Mouse (Mus musculus) cerebellum, postnatal 10 days (tissue): ENCODE measurements around the gene Mafb.
A peak's percentile ranks its signal among the peaks of the same experiment; 100 is the strongest.

Source experiments
- DNase-seq, 2 experiments: peaks; one replicate each; pipeline ENCODE4 v3.0.0; 2021; ENCODE audit warnings: mixed read lengths in 2 of 2

Gene Mafb

DNA sequence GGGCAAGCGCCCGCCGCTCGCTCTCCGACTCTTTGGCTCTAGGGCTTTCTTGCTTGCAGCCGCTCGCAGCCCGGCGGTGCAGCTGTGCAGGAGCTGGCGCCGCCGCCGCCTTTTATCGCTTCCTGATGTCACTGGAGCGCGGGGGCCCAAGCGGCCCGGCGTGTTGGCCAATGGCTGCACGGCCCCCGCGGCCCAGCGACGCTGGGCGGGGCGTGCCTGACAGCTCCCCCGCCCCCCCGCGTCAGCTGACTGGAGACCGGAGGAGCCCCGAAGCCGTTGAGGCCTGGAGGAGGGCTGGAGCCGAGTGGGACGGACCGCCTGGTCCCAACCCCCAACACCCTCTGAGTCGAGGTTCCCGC lies at the start of gene Mafb:
Gene Mafb (minus strand): TSS at position 86 of the 359 bp plus-strand sequence.
- peak; percentile 83 to 92 for DNase-seq

DNA sequence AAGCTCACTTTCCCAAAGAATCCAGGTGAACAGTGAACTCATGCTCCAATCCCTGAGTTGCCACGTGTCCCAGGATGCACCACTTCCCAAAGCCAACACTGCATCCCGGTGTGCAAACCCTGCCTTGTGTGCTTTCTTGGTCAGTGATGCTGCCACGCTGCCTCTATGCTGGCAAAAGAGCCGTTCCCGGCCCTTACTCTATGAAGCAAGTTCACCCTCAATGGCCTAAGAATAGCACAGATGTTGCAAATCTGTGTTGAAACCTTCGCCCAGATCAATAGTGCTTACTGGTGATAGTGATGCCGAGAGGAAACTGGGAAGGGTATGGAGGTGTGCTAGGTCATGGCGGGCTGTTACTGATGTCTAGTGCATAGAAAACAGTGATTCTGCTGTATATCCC lies 48.3 kb upstream of the Mafb start:
- DNase-seq, result no peak

DNA sequence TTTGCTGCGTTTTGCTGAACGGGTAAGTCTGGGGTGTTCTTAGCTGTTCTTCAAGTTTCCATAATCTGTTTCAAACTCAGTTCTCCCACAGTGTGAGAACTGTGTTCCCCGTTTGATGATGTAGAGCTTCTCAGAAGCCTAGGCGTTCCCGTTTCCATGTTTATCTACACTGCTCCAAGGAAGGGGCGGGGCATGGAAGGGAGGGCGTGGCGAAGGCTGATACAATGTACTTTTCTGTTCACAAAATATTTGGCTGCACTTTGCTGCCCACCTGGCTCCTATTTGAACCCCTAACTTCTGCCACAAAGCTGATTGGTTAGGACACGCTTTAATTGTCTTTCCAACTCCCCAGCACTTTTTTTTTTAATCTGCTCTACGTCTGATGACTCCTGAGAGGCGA lies 47.9 kb upstream of the Mafb start:
- DNase-seq, result no peak

DNA sequence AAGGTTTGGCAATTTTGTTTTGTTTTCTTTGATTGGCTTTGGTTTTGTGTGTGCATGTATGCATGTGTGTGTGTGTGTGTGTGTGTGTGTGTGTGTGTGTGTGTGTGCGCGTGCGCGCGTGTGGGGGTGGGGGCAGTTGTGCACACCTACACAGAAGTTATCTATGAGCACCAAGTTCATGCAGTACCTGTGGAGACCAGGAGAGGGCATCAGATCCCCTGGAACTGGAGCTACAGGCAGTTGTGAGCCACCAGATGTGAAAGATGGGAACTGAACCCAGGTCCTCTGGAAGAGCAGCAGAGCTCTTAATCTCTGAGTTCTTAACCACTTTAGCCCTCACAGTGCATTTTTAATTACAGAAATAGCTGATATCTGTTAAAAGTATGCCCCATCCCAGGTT lies 47.1 kb upstream of the Mafb start:
- peak; percentile 34 to 37 for DNase-seq

DNA sequence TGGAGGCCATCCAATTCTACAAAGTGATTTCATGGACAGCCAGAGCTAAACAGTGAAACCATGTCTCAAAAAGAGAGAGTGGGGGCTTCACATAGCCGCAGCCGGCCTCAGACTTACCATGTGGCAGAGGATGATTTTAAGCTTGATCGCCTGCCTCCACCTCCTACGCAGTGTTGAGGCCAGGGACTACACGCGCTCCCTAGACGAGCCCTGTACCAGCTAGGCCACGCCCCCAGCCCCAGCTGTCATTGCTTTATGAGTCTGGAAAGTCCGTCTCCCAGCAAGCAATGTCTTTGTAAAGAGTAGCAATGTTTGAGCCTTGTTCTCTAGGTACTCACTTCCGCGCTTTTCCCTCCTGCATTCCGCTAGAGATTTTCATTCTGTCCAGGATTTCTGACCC lies 46.2 kb upstream of the Mafb start:
- DNase-seq, result peak; percentile 41 to 63

DNA sequence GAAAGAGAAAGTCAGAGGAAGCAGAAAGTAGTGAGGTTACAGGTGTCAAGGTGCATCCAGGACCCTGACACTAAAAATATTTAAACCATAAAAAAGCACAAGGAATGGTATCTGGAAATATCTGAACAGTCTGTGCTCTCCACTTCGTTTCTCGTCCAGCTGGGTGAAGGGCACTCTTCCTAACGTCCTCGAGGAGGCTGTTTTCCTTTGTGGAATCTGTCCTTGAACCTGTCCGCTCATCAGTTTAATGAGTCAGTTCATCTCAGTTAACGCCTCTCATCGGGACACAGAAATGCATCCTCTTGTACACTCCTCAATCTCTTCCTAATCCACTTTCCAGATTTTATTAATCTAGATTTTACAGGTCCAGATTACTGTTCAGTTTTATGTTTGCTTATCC lies 44.6 kb upstream of the Mafb start:
- no peak for DNase-seq

DNA sequence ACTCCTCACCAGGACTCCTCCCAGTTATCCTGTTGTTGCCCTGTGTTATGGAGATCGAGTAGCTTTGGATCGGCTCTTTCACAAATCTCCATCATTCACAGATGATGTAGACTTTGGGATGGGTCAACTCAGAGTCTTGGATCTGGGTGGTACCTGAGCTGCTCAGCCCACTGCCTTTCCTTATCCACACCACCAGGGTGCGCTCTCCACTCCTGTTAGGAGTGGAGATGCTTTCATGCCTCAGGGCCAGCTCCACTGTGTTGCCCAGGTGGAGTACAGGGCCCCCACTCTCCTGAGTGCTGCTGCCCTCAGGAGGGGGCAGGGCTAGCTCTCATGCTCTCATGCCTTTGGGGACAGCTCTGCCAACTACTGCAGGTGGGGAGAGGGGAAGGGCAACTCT lies 40.9 kb upstream of the Mafb start:
- no peak for DNase-seq

DNA sequence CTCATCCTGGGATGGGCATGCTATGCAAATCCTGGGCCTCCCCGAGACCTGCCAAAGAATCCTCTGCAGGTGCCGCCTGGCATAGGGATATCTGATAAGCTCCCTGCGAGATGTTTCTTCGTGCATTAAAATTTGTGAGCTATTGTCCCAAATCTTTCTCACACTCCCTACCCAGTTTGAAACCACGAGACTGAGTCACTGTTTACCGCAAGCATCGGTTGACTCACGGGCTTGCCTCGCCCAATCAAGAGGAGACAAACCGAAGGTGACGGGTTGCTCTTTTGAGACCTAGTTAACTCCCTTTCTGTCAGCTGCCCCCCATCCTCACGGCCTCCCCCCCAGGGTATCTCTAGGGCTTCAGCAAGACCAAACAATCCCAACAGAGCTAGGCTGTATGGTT lies 30.9 kb upstream of the Mafb start:
- DNase-seq, result no peak

DNA sequence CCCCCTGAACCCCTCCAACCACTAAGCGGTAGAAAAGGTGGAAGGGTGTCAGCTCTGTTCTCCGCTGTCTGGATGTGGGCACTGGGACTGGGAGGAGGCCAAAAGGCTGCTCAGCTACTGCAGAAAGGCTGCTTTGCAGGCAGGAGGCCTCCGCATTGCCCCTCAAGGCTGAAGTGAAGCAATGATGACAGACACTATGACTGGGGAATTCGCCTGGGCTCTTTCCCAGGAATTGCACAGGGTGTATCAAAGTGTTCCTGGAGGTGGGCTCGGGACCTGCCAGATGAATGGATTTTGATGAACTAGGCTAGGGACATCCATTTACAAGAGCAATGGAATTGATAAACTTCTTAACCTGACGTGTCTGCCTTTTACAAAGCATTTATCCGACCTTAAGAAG lies 27.9 kb upstream of the Mafb start:
- peak in 1 of 2 experiments; percentile 21 for DNase-seq

DNA sequence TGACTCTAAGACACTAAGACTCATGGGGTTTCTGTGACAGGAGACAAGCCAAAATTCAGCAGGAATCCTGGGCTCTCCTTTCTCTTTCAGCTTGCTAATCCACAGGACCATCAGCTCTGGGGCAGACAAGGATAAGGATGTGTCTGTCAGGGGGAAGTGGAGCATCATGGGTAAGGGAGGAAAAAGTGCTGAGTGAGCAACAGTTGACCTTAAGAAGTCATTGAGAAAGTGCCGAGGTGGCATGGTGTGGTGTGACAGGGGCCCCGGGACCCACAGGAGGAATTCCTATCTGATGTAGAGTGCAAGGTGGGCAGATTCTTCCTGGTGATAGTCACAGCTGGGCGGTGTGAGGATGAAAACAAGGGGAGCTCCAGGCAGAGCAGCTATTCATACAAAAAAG lies 25.8 kb upstream of the Mafb start:
- no peak for DNase-seq

DNA sequence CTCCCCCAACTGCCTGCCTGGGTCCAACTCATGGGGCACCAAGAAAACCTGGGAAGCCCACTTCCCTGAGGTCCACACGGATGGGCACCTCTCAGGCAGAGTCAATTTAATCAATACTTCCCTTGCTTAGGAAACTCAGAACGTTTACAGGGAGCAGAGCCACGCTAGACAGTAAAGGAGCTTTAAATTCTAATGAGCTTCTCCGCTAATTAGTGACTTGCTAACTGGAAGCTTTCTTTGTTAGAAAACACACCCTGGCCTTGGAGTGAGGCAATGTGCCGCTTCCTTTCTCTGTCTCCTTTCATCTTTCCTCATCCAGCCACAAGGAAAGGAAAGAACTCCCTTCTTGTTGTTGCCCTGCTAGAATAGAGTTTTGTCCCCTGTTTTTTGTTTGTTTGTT lies 21.7 kb upstream of the Mafb start:
- no peak for DNase-seq

DNA sequence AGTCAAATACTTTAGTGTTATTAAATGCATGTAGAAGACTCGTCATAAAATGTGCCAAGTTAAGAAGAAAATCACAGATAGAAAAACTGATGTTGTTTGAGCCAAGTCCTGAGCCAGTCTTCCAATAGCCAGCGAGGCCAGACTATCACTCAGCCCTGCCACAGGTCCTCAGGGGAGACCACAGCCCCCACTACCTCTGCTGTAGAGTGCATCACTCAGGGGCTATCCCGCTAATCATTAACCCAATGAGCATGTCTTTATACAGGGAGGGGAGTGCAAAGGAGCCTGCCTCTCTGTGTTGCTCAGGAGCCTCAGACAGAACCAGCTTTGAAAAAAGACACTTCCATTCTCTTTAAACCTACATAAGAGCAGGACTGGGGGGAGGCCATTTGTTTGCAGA lies 16.6 kb upstream of the Mafb start:
- DNase-seq, result no peak

DNA sequence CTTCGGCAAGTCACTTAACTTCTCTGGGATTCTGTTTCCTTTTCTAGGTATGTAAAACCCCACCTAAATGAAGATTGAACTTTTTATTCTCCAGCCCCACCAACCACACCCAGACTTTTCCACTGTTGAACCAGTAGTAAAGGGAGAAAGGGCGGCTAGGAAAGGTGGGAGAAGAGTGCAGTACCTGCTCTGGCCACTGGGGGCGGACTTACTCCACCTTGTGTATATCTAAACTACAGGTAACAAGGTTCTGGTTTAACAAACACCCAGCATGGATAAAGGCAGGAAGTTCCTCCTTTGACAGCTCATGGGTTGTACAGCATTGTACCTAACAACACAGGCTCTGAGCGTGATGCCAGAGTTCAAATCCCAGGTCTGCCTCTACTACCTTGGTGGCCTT lies 11.4 kb upstream of the Mafb start:
- DNase-seq, result peak; percentile 78 to 85

DNA sequence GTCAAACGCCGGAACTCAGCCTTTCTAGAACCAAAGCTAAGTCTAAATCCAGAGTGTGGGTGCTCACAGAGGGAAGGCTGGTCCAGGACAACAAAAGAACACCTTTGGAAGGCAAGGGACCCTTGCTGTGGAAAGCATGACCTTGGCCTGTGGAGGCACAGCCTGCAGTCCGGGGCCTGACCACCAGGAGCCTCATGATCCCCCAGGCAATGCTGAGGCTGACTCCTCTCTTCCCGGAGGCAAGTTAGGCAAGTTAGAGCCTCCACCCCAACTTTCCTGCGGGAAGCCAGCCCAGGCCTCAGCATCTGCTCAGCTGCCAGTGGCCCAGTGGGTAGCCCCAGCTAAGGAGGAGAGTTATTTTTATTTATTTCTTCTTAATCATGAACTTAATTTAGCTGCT lies 9.4 kb upstream of the Mafb start:
- DNase-seq, result no peak

DNA sequence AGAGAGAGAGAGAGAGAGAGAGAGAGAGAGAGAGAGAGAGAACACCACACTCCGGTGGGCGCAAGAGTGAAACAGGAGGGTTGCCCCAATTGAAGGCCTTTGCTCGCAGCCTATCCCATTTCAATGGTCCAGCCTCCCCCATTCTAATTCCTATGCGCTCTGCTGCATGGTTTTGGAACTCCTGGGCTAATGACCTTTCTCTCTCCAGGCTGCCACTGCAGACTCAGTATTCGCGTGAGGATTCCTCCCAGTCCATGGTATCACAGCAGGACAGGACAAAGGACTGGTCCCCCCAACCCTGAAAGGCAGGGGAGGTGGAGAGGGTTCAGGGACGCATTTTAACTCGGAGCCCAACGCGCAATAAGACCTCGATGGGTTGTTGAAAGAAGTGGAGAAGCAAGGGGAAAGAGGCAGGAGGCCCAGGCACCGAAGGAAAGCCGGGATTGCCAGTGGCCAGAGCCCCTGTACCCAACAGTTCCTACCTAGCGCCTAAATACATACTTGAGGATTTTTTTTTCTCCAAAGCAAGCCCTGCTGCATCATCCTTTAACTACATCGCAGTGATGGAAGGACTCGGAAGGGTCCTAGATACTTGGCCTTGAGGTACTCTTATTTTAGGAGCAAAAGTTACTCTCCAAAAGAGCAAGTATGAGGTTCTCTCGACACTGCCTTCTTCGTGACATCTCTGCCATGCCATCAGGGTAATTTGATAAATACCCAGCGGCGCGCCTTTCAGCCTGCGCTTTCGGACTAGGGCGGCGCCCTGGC lies 3.0 kb upstream of the Mafb start:
- DNase-seq, result no peak

DNA sequence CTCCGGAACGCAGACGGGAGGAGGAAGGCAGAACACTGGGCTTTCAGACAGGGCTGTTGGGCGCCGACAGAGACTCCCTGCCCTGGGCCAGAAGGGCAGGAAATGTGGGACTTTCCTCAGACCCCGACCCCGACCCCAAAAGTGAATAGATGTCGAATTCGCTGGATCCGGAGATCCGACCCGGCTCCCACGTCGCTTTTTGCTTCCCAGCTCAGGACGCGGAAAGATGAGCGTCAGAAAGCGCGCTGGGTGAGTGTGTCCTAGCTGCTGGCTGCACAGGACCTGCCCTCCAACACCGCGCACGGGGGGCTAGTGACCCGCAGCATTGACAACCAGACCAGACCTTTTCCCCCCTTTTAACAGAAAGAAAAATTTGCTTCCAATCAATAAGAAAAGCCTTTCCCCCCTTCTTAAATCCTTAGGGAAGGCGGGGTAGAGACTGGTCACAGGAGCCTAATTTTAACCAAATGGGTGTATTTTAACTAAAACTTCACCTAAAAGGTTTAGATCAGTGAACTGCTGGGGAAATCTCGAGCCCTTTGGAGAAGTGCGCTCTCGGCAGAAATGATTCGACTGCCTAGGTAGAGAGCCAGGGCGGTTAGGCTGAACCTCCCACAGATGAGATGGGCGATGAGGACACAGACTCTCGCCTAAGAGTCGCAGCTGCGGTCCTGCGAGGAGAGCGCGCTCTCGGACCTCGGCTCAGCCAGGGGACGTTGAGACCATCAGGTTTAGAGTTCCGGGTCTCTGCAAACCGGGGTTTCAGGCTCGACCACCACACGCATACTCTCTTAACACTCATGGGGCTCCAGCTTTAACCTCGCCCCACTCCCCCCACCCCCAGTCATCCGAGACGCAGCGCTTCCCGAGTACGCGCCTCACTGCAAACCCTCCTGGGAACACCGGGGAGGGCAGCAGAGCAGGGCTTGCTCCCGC lies 1.8 kb upstream of the Mafb start:
- no peak for DNase-seq

DNA sequence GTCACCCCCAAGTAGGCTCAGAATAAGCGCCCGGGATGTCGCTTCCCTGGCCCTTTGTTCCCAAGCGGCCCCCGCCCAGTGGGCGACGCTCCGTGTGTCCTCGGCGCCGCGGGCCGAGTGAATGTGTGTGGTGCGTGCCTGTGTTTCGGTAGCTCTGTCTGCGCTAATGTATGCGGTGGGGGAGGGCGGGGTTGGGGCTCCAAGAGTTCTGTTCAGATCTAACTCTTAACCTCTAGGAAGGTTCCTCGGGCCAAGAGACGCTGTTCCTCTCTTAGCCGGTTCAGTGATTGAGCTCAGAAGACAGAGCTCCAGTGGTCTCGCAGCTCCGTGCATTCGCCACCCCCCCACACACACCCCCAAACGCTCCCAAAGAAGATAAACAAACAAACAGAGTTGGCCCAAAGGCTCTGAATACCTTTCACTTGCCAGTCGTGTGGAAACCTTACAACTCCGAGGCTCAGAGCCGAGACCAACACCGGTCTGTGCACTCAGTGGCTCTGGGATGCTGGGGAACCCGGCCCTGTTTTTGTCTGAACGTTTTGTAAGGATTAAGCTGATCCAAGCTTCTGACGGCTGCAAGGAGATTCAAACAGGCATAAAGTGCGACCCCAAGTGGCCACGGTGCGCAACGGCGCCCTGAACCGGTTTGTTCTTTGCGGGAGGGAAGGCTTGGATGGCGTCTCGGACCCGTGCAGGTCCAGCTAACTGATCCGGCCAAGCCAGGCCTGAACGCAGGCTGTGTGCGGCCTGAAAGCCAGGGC lies 763 bp upstream of the Mafb start:
- DNase-seq, result peak; percentile 93 to 94

DNA sequence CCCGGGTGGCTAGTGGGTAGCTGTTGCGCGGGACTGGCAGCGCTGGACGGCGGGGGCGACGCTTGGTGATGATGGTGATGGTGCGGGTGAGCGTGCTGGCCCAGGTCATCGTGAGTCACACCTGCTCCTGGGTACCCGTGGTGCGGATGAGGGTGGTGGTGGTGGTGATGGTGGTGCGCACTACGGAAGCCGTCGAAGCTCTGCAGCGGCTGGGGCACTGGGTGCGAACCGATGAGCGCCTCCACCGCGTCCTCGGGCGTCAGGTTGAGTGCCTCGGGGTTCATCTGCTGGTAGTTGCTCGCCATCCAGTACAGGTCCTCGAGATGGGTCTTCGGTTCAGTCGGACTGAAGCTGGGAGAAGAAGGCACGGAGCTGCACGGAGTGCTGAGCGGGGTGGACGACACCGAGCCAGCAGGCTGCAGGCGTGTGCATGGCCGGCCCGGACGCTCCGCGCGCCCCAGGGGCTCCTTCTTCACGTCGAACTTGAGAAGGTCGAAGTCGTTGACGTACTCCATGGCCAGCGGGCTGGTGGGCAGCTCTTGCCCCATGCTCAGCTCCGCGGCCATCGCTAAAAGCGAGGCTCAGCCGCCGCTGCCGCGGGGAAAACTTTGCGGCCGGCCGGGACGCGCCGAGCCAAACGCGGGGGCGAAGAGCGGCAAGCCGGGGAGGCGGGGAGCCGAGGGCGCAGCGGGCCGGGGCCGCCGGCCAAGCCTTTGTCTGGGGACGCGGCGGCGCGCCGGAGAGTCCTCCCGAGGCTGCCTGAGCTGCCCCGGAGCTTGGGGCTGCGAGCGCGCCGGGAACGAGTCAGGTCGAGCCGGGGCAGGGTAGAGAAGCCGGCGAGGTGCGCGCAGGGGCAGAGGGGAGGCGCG lies 520 bp downstream of the Mafb start:
- DNase-seq, result peak in 1 of 2 experiments; percentile 48

DNA sequence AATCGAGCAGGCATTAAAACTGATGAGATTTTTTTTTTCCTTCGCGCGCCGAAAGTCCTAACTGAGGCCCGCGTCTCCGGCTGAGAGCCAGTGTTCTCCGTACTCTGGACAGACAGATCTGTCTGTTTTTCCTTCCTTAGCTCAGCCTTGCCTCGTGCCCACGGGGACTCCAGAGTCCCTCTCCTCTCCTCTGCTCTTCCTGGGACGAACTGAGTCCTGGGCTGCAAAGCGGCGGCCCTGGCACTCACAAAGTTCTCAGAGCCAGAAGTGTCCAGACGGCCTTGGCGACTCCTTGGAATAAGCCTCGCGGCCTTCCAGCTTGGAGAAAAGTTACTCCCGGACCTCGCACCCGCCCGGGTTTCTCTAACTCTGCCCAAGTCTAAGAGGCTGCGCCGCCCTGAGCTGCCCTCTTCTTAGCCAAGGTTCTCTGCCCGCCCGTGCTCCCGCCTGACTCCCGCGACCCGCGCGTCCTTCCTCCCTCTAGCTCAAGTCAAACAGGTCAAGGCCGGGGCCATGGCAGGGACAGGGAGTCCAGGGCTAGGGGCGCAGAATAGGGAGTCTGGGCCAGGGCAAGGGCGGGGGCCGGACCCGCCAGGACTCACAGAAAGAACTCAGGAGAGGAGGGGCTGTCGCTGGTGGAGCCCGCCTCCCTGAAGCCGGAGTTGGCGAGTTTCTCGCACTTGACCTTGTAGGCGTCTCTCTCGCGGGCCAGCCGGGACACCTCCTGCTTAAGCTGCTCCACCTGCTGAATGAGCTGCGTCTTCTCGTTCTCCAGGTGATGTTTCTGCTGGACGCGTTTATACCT lies 1.6 kb downstream of the Mafb start:
- peak; percentile 35 to 38 for DNase-seq

DNA sequence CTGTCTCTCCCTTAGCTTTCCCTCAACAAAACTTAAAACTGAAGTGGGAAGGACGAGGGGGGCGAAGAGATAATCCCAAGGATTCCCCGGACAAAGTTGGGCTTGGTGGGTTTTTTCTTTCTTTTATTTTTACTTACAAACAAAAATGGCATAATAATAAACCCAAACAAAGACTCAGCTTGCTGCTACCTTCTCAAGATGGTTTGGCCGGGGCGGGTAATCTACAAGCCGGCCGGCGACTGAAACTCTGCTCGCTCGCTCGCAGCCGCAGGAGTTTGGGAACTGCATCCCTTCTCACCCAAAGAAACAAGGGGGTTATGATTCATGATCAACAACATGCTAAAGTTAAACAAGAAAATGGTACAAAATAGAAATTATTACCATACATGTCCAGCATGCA lies 2.2 kb downstream of the Mafb start:
- no peak for DNase-seq

DNA sequence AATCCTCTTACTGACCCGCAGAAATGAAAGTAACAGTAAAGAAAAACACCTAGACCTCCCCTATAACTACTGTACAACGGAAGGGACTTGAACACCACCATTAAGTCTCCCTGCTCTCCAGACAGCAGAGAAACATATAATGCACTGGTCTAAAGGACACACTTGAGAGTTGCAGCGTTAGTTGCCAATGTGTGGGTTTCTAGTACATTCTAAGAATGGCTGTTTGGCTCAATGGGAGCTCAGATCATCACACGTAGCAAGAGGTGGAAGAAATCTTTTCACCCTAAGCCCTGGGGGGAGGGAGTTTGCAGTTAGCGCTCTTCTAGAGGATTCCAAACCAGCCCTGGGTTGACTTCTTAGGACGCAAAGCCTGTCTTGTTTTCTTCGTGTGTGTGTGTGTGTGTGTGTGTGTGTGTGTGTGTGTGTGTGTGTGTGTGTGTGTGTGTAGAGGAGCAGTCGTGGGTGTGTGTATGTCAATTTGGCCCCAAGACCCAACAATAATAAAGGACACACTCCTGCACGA lies 2.7 kb downstream of the Mafb start:
- no peak for DNase-seq
